Mouse (Mus musculus) left cerebral cortex, postnatal 14 days (tissue): ENCODE results near the gene Dpp7. TPM values are rescaled to one million over a fixed set of nuclear protein-coding genes. Genes with fewer than 3 reads are reported as not detected.

Source experiments
- DNase-seq, 2 experiments: peaks; one replicate each; pipeline ENCODE4 v3.0.0; 2021 to 2022; ENCODE audit warnings: low spot score in 2 of 2, mixed read lengths in 1 of 2
- intact Hi-C: fragments of 180-260 bp; cut with DNase I; formaldehyde crosslinking; loops from one replicate; pipeline ENCODE4 v1.15.1; 2025
- total RNA-seq, 2 experiments: library from RNA; stranded (reverse); gene quantifications; 2 replicates each; pipeline ENCODE4 v1.2.3; 2021

Dpp7 gene
- total RNA-seq, 2 experiments from 2014 or later, result 28.0 to 31.6 TPM

GRCm38 (mm10) chr2:25372644-25373391 is 16.7 kb upstream of the Dpp7 start:
- DNase-seq, result no peak
- intact Hi-C loops, result no loop called here

- peak; percentile 89 to 95 for DNase-seq
- intact Hi-C loops, result no loop called here
These were observed 15.8 kb upstream of the Dpp7 start, which contains the start of gene Sapcd2 for GRCm38 (mm10) chr2:25371764-25372643. Sapcd2 (plus strand) TSS chr2:25372321.

DNA sequence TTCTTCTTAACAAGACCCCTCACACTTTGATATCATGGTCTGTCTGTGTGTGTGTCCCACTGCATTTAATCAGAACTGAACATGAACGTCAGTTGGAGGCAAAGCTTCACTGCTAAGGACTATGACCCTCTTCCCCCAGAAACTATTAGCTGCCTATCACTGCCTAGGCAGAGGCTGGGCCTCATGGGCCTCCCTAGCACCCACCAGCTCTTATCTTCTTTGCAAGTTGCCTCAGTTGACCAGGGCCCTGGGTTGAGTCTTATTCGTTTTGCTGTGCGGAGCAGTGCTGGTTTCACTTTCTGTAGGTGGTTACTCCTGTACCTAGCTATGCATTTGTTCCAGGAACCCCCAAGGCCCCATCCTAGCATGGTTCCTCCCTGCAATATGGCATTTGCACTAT is 13.8 kb upstream of the Dpp7 start:
- intact Hi-C loops, result no loop called here
- DNase-seq, result no peak

DNA sequence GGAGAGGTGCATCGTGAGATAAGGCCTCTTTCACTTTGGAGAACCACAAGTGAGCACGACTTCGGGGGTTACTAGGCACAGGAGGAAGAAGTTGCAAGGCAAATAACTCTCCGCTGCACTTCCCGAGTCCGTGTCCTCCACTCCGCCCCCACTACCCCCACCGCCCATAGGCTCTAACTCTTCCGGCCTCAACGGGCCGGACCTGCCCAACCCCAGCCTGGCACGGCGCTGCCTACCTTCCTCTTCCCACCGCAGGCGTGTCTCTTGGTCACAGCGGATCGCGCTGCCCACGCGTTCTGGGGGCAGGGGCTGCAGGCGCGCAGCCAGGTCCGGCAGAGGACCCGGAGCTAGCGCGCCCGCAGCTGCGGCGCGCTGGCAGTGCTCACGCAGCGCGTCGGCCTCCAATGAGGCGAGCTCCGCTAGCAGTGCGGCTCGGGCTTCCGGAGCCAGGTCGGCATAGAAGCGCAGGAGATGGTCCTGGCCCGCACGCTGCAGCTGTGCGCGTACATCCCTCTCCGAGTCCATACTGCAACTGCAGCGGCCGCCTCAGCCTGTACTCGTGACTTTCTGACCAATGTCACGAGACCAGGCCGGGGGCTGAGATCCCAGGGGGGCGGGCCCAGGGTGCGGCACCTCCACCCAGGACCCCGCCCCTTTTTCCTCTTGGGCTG is 9.1 kb upstream of the Dpp7 start, which contains the start of gene Uap1l1:
Gene Uap1l1 (minus strand): TSS at position 592 of the 671 bp plus-strand sequence.
- DNase-seq, result peak; percentile 49 to 62
- intact Hi-C loops, result no loop called here

- DNase-seq, result no peak
- intact Hi-C loops, result no loop called here
These were observed 8.6 kb upstream of the Dpp7 start for GRCm38 (mm10) chr2:25364761-25365090.

DNA sequence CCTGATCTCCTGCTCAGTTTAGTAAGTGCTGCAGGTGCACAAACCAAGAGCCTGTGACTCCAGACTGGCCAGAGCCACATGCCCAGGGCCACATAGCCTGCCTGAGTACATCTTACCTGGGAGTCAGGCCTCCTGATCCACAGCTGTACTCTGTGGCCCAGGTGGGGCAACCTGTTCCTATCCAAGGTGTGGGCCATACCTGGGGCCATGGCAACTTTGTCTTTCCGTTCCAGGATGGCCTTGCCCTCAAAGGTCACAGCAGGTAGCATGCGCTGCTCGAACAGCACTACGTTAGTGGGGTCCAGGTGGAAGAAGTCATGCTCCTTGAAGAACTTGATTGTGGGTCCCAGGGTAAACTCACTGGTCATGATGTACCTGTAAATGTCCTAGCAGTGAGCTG is 8.2 kb upstream of the Dpp7 start:
- no peak for DNase-seq
- intact Hi-C loops, result no loop called here

DNA sequence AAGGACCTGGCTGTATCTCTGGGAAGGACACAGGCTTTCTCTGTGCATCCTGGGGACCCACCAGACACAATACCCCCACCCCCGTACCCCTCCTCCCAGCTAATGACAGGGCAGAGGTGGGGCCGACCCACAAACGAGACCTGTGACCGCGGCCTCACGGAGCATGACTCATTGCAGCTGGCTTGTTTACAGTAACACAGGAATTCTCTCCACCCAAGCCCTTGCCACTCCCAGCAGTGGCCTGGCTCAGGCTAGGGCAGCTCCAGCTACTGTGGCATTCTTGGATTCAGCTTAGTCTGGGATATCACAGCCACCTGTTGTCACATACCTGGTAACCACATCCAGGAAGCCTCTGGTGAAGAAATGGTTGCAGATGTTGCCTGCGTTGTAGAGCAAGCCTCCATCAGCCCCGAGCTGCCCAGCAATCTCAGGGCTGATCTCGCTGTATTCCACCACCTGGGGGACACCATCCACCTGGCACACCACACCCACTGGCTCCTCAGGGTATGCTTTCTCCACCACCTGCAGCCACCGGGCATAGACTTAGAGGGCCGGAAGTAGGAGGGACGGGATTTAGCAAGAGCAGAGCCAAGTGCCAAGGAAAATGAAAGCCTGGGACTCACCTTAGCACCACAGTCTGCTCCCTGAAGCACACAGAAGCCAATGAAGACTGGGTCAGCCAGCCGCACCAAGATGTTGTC is 7.5 kb upstream of the Dpp7 start:
- no peak for DNase-seq
- intact Hi-C loops, result no loop called here

DNA sequence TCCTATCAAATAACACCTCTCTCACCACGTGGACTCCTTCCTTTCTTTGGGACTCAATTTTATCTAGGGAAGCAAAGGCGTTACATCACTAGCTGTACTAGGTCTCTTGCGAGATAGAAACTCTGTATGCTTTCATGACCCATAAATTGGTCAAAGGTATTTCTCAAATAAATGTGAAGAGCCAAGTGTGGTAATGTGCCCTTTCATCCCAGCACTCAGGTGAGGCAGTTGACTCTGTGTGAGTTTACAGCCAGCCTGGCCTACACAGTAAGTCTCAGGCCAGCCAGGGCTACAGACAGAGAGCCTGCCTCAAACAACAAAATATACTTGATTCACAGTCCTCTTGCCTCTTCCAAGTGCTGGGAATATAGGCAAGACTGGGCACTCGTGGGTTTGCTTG is 3.7 kb upstream of the Dpp7 start:
- intact Hi-C loops, result no loop called here

GRCm38 (mm10) chr2:25355419-25356066 is 616 bp downstream of the Dpp7 start:
- intact Hi-C loops, result no loop called here
- DNase-seq, result no peak

More for the DNA sequence above, 3.7 kb upstream of the Dpp7 start:
- DNase-seq, result no peak

DNA sequence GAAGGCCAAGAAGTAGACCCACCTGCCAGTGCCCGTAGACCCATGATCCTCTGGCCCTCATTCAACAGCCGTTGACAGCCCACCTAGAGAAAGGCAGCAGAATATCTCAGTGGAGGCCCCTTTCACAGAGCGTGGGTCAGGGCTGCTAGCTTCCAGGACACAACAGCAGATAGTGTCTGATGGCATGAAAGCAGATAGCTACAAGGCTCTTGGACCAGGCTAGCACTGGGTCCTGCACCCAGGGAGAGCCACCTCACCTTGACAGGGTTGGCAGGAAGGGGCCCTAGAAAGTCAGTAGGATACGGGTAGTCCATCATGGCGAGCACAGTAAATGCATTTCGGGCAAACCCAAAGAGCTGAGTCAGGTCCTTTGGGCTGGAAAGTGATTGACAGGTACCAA is 1.9 kb downstream of the Dpp7 start:
- intact Hi-C loops, result no loop called here
- DNase-seq, result no peak

- no peak for DNase-seq
- intact Hi-C loops, result no loop called here
These were observed 5.5 kb downstream of the Dpp7 start for GRCm38 (mm10) chr2:25350701-25351100.

DNA sequence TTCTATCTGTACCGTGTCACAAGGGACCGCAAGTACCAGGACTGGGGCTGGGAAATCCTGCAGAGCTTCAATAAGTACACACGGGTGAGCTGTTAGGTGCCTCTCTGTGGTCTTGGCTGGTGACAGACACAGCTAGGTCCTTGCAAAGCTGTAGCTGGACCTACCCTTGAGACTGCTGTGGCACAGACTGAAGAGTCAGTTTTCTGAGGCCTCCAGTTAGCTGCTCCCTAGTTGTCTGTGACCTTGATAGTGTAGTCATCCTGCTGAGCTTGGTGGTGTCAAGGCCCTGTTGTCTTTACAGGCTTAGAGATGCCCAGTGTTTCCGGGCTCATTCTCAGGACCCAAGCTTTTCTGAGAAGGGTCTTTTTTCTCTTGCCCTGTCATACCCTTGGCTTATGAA is 6.7 kb downstream of the Dpp7 start:
- no peak for DNase-seq
- intact Hi-C loops, result no loop called here

GRCm38 (mm10) chr2:25348162-25348561 is 8.0 kb downstream of the Dpp7 start:
- DNase-seq, result no peak
- intact Hi-C loops, result no loop called here

GRCm38 (mm10) chr2:25338303-25338702 is 17.9 kb downstream of the Dpp7 start:
- DNase-seq, result no peak
- intact Hi-C loops, result no loop called here

GRCm38 (mm10) chr2:25333569-25333968 is 22.6 kb downstream of the Dpp7 start:
- intact Hi-C loops, result no loop called here
- no peak for DNase-seq

DNA sequence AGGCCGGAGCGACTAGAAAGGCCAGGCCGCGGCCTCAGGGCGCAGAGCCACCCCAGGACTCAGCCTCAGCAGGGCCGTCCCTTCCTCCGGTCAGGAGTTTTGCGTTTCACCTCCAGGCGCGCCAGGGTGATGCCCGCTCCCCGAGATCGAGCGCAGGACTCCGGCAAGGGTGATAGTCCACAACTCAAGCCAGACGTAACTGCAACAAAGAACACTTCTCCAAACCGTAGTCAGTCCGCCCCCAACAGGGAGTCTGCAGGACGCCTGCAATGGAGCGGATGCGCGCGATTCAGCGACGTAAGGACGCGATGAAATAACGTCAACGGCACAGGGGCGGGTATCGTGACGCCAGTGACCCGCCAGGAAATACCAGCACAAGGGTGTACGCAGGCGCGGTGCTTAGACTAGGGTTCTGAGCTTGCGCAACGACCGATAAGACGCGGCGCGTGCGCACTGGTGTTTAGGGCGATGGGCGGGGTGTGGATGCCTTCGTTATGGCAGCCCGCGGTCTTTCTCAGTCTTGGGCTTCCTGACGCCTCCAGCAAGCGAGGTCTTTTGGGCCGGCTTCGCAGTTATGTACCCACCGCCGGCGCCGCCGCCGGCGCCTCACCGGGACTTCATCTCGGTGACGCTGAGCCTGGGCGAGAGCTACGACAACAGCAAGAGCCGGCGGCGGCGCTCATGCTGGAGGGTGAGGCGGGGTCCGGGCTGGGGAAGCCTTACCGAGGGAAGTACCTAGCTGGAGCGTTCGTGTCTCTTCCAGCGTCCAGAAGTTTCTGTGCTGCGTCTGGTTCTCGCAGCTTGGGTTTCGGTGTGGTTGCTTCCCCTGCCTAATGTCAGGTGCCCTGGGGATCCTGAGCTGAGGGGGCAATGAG is 23.6 kb downstream of the Dpp7 start, which contains the start of gene Man1b1:
Gene Man1b1 (plus strand): TSS at position 53 of the 875 bp plus-strand sequence.
- peak; percentile 99 to 100 for DNase-seq
- intact Hi-C loops, result no loop called here

DNA sequence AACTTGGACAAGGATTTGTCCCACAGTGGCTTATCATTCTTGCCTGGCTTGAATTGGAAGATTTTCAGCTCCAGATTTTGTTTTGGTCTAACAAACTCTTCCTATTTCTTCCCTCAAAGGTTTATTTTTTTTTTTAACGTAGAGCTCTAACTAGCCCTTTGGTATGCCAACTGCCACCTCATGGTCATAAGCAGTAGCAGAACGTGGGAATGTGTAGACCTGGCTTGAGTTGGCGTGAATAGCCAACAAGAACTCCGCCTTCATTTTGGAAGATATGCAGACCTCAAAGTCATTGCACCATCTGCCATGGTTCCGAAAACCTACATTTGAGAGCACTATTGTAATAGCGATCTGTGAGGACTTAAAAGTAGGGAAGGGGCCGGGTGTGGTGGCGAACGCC is 24.7 kb downstream of the Dpp7 start:
- intact Hi-C loops, result no loop called here
- no peak for DNase-seq

DNA sequence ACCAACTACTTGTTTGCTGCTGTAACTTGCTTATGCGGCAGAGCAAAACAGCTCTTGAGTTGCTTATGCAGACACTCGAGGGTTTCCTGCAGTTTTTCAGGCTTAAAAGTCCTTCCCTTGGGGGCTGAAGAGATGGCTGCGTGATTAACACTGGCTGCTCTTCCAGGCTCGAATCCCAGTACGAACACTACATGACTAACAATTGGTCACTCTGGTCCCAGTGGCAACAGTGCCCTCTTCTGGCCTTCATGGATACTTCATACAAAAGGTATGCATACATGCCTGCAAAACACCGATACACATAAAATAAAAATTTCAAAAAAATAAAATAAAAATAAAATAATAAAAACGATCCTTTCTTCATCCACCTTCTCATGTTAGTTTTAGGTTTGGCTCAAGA is 27.7 kb downstream of the Dpp7 start:
- intact Hi-C loops, result loop anchor here (5.0 kb wide), 1 partner anchor 51 kb away; no protein-coding TSS in a partner anchor

More for the DNA sequence above, 27.7 kb downstream of the Dpp7 start:
- DNase-seq, result peak in 1 of 2 experiments; percentile 55
